Comparison of ENCODE assay signal across 15 mouse cellular contexts in genomic region chr1:191877681-191878080, GRCm38 (mm10).
"Had no signal": no experiment of that assay in that cellular context is flagged by ENCODE, and none has a peak within 500 bp of the region (broad histone marks: within the 10 kb centered on the region; RNA-seq: fewer than 3 reads in every experiment).

No protein-coding gene starts in this region.

- H3K4me2 ChIP-seq: limb, embryonic 13.5 days; lung, embryonic 14.5 days; midbrain, embryonic 12.5 days; stomach, embryonic 15.5 days had no signal

- ATAC-seq: inflammation-experienced regulatory T-cells, adult 6 months; intestine, postnatal 0 days had no signal

- H3K9ac ChIP-seq: limb, embryonic 13.5 days; liver, embryonic 14.5 days; lung, embryonic 14.5 days; midbrain, embryonic 12.5 days; stomach, embryonic 15.5 days had no signal

- H3K4me1 ChIP-seq: midbrain, embryonic 12.5 days had no signal

- H3K27me3 ChIP-seq: limb, embryonic 13.5 days; midbrain, embryonic 12.5 days; stomach, embryonic 15.5 days had no signal

- H3K36me3 ChIP-seq: limb, embryonic 13.5 days; midbrain, embryonic 12.5 days; stomach, embryonic 15.5 days had no signal

- H3K27ac ChIP-seq: layer of hippocampus, adult 2 months; limb, embryonic 13.5 days; liver, embryonic 14.5 days; midbrain, embryonic 12.5 days; stomach, embryonic 15.5 days had no signal

- H3K9me3 ChIP-seq: limb, embryonic 13.5 days; megakaryocyte, embryonic 14.5 days; midbrain, embryonic 12.5 days; stomach, embryonic 15.5 days had no signal

- H3K4me3 ChIP-seq: layer of hippocampus, adult 2 months; limb, embryonic 13.5 days; midbrain, embryonic 12.5 days; stomach, embryonic 15.5 days had no signal

- DNase-seq: kidney, postnatal 4 days; lung, embryonic 14.5 days; lung, postnatal 10 days; lung, postnatal 4 days; right cerebral cortex, postnatal 14 days; thymus, adult 2 months; thymus, postnatal 25 days had no signal
